Mouse (Mus musculus): ENCODE measurements around the gene A630073D07Rik.

- TF ChIP-seq CTCF (IDR thresholded peaks at IDR 0.05; ENCODE audit: insufficient read depth, low read length): no peak
- no peak for TF ChIP-seq POLR2A (IDR thresholded peaks at IDR 0.05; ENCODE audit: borderline replicate concordance, extremely low read depth, low read depth, low read length)
These were observed at the start of gene A630073D07Rik for GRCm38 (mm10) chr6:132651426-132651825.
